ENCODE assay signal across 8 mouse cellular contexts in the genomic region with DNA sequence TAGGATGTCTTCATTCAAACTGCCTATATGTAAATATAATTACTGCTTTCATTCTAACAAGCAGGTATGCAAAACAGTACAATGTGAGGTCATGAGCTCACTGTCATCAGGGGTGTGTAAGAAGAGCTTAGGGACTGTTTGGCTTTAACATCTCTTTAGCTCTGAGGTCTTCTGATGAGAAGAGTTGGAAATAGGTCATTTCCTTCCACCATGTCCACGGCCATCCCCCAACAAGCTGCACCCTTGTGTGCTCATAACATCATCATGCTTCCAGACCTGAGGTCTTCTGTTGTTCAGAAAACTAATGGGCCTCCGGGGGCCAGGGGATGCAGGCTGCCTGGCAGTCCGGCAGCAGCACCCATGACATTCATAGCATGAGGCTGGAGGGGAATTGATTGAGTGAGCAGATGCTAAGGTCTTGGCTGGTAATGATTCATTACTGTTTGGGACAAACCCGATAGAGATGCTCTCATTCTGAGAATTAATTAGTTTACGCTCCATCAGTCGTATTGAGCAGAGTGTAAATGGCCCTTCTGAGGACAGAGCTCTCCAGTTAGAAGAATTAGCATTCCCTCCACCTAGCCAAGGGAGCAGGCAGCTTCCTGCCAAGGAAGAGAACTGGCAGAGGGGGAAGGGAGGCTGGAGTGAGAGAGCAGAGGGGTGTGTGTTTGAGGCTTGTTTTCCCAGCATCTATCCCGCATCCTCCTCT.
A peak's percentile ranks its signal among the peaks of the same experiment; 100 is the strongest.
DNase-seq lines count a peak whose midpoint lies in the region; ATAC-seq lines count a peak whose summit lies in the region.

No protein-coding gene starts in this region.

- no peak overlapping the region for H3K27ac ChIP-seq in embryonic facial prominence, embryonic 11.5 days (replicated peaks; ENCODE audit: low read depth, low read length)
- H3K27ac ChIP-seq in intestine, embryonic 15.5 days = no peak overlapping the region
- H3K27ac ChIP-seq in midbrain, embryonic 16.5 days (ENCODE audit: low read length) = peak overlapping the region; percentile 77

- DNase-seq in Muller cell, postnatal 12 days (ENCODE audit: inconsistent ontology term) = peak; percentile 88
- no peak for DNase-seq in embryonic facial prominence, embryonic 11.5 days (ENCODE audit: low spot score)
- DNase-seq in thymus, postnatal 0 days (ENCODE audit: low spot score) = no peak
- DNase-seq in liver = no peak
- DNase-seq in spleen, postnatal 14 days (ENCODE audit: low spot score in 2 of 2) = no peak

- no peak overlapping the region for H3K9ac ChIP-seq in embryonic facial prominence, embryonic 11.5 days (replicated peaks; ENCODE audit: low read length)
- no peak overlapping the region for H3K9ac ChIP-seq in intestine, embryonic 15.5 days
- peak overlapping the region; percentile 14; the same call in 1 of the 2 replicates for H3K9ac ChIP-seq in midbrain, embryonic 16.5 days (ENCODE audit: low read depth, low read length)

- no peaks in the 10 kb centered on the region for H3K27me3 ChIP-seq in embryonic facial prominence, embryonic 11.5 days (ENCODE audit: control insufficient read depth, insufficient read depth, low read length)
- H3K27me3 ChIP-seq in intestine, embryonic 15.5 days (replicated peaks) = no peaks in the 10 kb centered on the region
- no peaks in the 10 kb centered on the region for H3K27me3 ChIP-seq in midbrain, embryonic 16.5 days (ENCODE audit: control insufficient read depth, insufficient read depth, low read depth, low read length)

- peak; percentile 72 for ATAC-seq in embryonic facial prominence, embryonic 11.5 days (replicated peaks; ENCODE audit: insufficient number of reproducible peaks, low FRiP score, low TSS enrichment, low read depth)
- ATAC-seq in intestine, embryonic 15.5 days = peak; percentile 66
- ATAC-seq in midbrain, embryonic 16.5 days = peak; percentile 95
- no peak; the same call in 1 of the 2 replicates for ATAC-seq in cerebellum, adult (ENCODE audit: insufficient number of reproducible peaks, low FRiP score, low TSS enrichment)

- H3K36me3 ChIP-seq in embryonic facial prominence, embryonic 11.5 days (replicated peaks; ENCODE audit: control insufficient read depth, insufficient read depth, low read depth, low read length) = no peaks in the 10 kb centered on the region
- H3K36me3 ChIP-seq in intestine, embryonic 15.5 days = no peaks in the 10 kb centered on the region
- H3K36me3 ChIP-seq in midbrain, embryonic 16.5 days (ENCODE audit: control insufficient read depth, insufficient read depth, low read length) = no peaks in the 10 kb centered on the region

- H3K4me2 ChIP-seq in embryonic facial prominence, embryonic 11.5 days (ENCODE audit: low read depth, low read length) = no peak overlapping the region
- no peak overlapping the region for H3K4me2 ChIP-seq in intestine, embryonic 15.5 days (replicated peaks)
- no peak overlapping the region for H3K4me2 ChIP-seq in midbrain, embryonic 16.5 days (ENCODE audit: low read length)

- WGBS in embryonic facial prominence, embryonic 11.5 days = 55% methylated on average over 7 of the region's 7 CpGs
- WGBS in intestine, embryonic 15.5 days = 59% methylated on average over 7 of the region's 7 CpGs
- WGBS in midbrain, embryonic 16.5 days = 21% methylated on average over 7 of the region's 7 CpGs

- H3K4me3 ChIP-seq in embryonic facial prominence, embryonic 11.5 days (ENCODE audit: low read depth, low read length) = no peak overlapping the region
- no peak overlapping the region for H3K4me3 ChIP-seq in intestine, embryonic 15.5 days (replicated peaks)
- no peak overlapping the region for H3K4me3 ChIP-seq in midbrain, embryonic 16.5 days (ENCODE audit: low read depth, low read length)

- no peaks in the 10 kb centered on the region for H3K9me3 ChIP-seq in embryonic facial prominence, embryonic 11.5 days (replicated peaks; ENCODE audit: control insufficient read depth, low read length)
- H3K9me3 ChIP-seq in intestine, embryonic 15.5 days = no peaks in the 10 kb centered on the region
- no peaks in the 10 kb centered on the region for H3K9me3 ChIP-seq in midbrain, embryonic 16.5 days (replicated peaks; ENCODE audit: control insufficient read depth, low read length, poor library complexity, severe bottlenecking)

- H3K4me1 ChIP-seq in embryonic facial prominence, embryonic 11.5 days (ENCODE audit: control insufficient read depth, insufficient read depth, low read length) = no peaks in the 10 kb centered on the region
- H3K4me1 ChIP-seq in intestine, embryonic 15.5 days (replicated peaks) = no peaks in the 10 kb centered on the region
- H3K4me1 ChIP-seq in midbrain, embryonic 16.5 days (ENCODE audit: control insufficient read depth, insufficient read depth, low read length) = peaks cover 8% of the 10 kb centered on the region; the same call in 1 of the 2 replicates
